Mouse (Mus musculus): Measurements from ENCODE around the gene Dnajb2. TPM values are rescaled to one million over a fixed set of nuclear protein-coding genes. Genes with fewer than 3 reads are reported as not detected.

Gene Dnajb2
- polyA plus RNA-seq, 1 experiment from 2014 or later, result 35.9 TPM

GRCm38 (mm10) chr1:75292476-75293330 is 56.5 kb downstream of the Dnajb2 start:
- H3K9ac ChIP-seq (replicated peaks; ENCODE audit: low read depth, low read length), result no peak overlapping the region
- H3K4me1 ChIP-seq (ENCODE audit: control insufficient read depth, insufficient read depth, low read length), result peaks cover 22% of the 10 kb centered on the region
- no peak overlapping the region for H3K27ac ChIP-seq (ENCODE audit: low read depth, low read length)
- no peak overlapping the region for H3K4me3 ChIP-seq (ENCODE audit: low read depth, low read length)
- H3K27me3 ChIP-seq (ENCODE audit: control insufficient read depth, insufficient read depth, low read length), result no peaks in the 10 kb centered on the region
- H3K36me3 ChIP-seq (ENCODE audit: control insufficient read depth, insufficient read depth, low read length), result no peaks in the 10 kb centered on the region
- H3K9me3 ChIP-seq (ENCODE audit: control insufficient read depth, low read length), result no peaks in the 10 kb centered on the region
- no peak for ATAC-seq (ENCODE audit: low read depth)
- WGBS, result 63% methylated on average over 12 of the region's 12 CpGs
- no peak overlapping the region for H3K4me2 ChIP-seq (ENCODE audit: low read depth, low read length)

DNA sequence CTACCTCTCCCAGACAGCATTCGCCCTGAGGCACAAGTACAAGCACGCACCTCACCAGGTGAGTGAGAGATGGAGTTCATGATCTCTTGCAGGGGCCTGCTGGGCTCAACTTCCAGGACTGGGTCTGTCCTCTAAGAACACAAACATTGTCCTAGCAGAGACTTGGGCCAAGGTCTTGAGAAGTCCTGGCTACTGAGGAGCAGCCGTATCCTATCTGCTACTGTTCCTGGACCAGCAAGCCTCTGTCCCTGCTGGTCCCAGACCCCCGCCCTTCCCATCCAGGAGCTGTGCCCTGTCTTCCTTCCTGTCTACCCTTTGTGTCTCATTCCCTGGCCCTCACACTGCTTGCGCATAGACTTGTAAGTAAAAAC is 57.1 kb downstream of the Dnajb2 start:
- Histone ChIP-seq H3K4me3 (ENCODE audit: low read depth, low read length) (no peak overlapping the region), H3K36me3 (ENCODE audit: control insufficient read depth, insufficient read depth, low read length) (no peaks in the 10 kb centered on the region), H3K27me3 (ENCODE audit: control insufficient read depth, insufficient read depth, low read length) (no peaks in the 10 kb centered on the region), H3K27ac (ENCODE audit: low read depth, low read length) (no peak overlapping the region), H3K4me1 (ENCODE audit: control insufficient read depth, insufficient read depth, low read length) (peaks cover 21% of the 10 kb centered on the region), H3K9me3 (ENCODE audit: control insufficient read depth, low read length) (no peaks in the 10 kb centered on the region), H3K4me2 (ENCODE audit: low read depth, low read length) (no peak overlapping the region), H3K9ac (replicated peaks; ENCODE audit: low read depth, low read length) (no peak overlapping the region)
- no peak for ATAC-seq (ENCODE audit: low read depth)
- WGBS, result 83% methylated on average over 5 of the region's 5 CpGs

DNA sequence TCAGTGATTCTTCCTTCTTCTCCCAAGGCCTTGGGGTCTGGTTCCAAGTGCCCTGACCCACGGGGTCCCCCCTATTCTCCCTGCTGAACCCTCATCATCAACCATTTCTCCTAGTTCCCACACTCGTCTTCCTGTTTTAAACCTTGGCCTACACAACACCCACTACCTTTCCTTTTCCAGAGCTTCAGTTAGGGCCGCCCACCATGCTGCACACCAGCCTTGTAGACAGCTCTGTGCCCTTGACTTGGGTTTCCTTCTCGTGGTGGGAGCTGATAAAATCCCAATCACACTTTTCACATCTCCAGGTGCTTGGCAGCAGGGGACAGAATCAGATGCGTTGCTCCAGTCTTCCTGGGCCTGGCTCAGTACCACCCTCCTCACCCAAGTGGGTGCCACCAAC is 58.1 kb downstream of the Dnajb2 start:
- Histone ChIP-seq H3K4me1 (ENCODE audit: control insufficient read depth, insufficient read depth, low read length) (peaks cover 11% of the 10 kb centered on the region), H3K27me3 (ENCODE audit: control insufficient read depth, insufficient read depth, low read length) (no peaks in the 10 kb centered on the region), H3K36me3 (ENCODE audit: control insufficient read depth, insufficient read depth, low read length) (no peaks in the 10 kb centered on the region), H3K9me3 (ENCODE audit: control insufficient read depth, low read length) (no peaks in the 10 kb centered on the region), H3K9ac (replicated peaks; ENCODE audit: low read depth, low read length) (no peak overlapping the region), H3K27ac (ENCODE audit: low read depth, low read length) (no peak overlapping the region), H3K4me2 (ENCODE audit: low read depth, low read length) (no peak overlapping the region), H3K4me3 (ENCODE audit: low read depth, low read length) (no peak overlapping the region)
- ATAC-seq (ENCODE audit: low read depth), result no peak
- 82% methylated on average over 5 of the region's 5 CpGs for whole genome bisulfite sequencing

Small RNA genes within 50 kb of the gene (microRNA-seq; reads per million reads assigned to microRNA genes)
- not detected for gene Gm27943

Other genes starting within 250 kb of the Dnajb2 start
- gene Nhej1, start 111.2 kb upstream of the Dnajb2 start, polyA plus RNA-seq (2014; fragmentation: Nextera tagmentation; extraction: Ambion mirVana), result 6.1 and 7.4 TPM in 2 replicates
- 0.39 TPM in 1 of 2 replicates, not detected in the other for gene Slc23a3, start 102.5 kb upstream of the Dnajb2 start, polyA plus RNA-seq (2014; fragmentation: Nextera tagmentation; extraction: Ambion mirVana)
- gene Cnppd1, start 93.7 kb upstream of the Dnajb2 start, polyA plus RNA-seq (2014; fragmentation: Nextera tagmentation; extraction: Ambion mirVana), result 44.4 and 47.6 TPM in 2 replicates
- gene Retreg2, start 93.6 kb upstream of the Dnajb2 start, polyA plus RNA-seq (2014; fragmentation: Nextera tagmentation; extraction: Ambion mirVana), result 146 and 152 TPM in 2 replicates
- gene Zfand2b, start 67.8 kb upstream of the Dnajb2 start, polyA plus RNA-seq (2014; fragmentation: Nextera tagmentation; extraction: Ambion mirVana), result 33.1 and 36.5 TPM in 2 replicates
- gene Abcb6, start 56.0 kb upstream of the Dnajb2 start, polyA plus RNA-seq (2014; fragmentation: Nextera tagmentation; extraction: Ambion mirVana), result 38.3 and 49.1 TPM in 2 replicates
- 20.0 and 20.2 TPM in 2 replicates for gene Ankzf1, start 44.3 kb upstream of the Dnajb2 start, polyA plus RNA-seq (2014; fragmentation: Nextera tagmentation; extraction: Ambion mirVana)
- 50.5 and 51.3 TPM in 2 replicates for gene Atg9a, start 44.2 kb upstream of the Dnajb2 start, polyA plus RNA-seq (2014; fragmentation: Nextera tagmentation; extraction: Ambion mirVana)
- 15.6 and 17.3 TPM in 2 replicates for gene Glb1l, start 25.6 kb upstream of the Dnajb2 start, polyA plus RNA-seq (2014; fragmentation: Nextera tagmentation; extraction: Ambion mirVana)
- 125 and 129 TPM in 2 replicates for gene Stk16, start 25.6 kb upstream of the Dnajb2 start, polyA plus RNA-seq (2014; fragmentation: Nextera tagmentation; extraction: Ambion mirVana)
- gene Tuba4a, start 16.5 kb upstream of the Dnajb2 start, polyA plus RNA-seq (2014; fragmentation: Nextera tagmentation; extraction: Ambion mirVana), result 13.9 and 20.6 TPM in 2 replicates
- not detected in 2 replicates for gene A630095N17Rik, start 4.3 kb upstream of the Dnajb2 start, polyA plus RNA-seq (2014; fragmentation: Nextera tagmentation; extraction: Ambion mirVana)
- 25.4 and 27.4 TPM in 2 replicates for gene Ptprn, start 28.1 kb downstream of the Dnajb2 start, polyA plus RNA-seq (2014; fragmentation: Nextera tagmentation; extraction: Ambion mirVana)
- gene Resp18, start 42.0 kb downstream of the Dnajb2 start, polyA plus RNA-seq (2014; fragmentation: Nextera tagmentation; extraction: Ambion mirVana), result 193 and 254 TPM in 2 replicates
- gene Dnpep, start 81.6 kb downstream of the Dnajb2 start, polyA plus RNA-seq (2014; fragmentation: Nextera tagmentation; extraction: Ambion mirVana), result 139 and 145 TPM in 2 replicates
- gene Des, start 123.9 kb downstream of the Dnajb2 start, polyA plus RNA-seq (2014; fragmentation: Nextera tagmentation; extraction: Ambion mirVana), result 1.1 TPM in 2 replicates
- gene Speg, start 138.9 kb downstream of the Dnajb2 start, polyA plus RNA-seq (2014; fragmentation: Nextera tagmentation; extraction: Ambion mirVana), result 19.5 and 20.8 TPM in 2 replicates
- gene Gmppa, start 199.5 kb downstream of the Dnajb2 start, polyA plus RNA-seq (2014; fragmentation: Nextera tagmentation; extraction: Ambion mirVana), result 58.6 and 64.5 TPM in 2 replicates
- gene Asic4, start 214.0 kb downstream of the Dnajb2 start, polyA plus RNA-seq (2014; fragmentation: Nextera tagmentation; extraction: Ambion mirVana), result 4.7 and 6.9 TPM in 2 replicates
- 44.7 and 45.4 TPM in 2 replicates for gene Chpf, start 242.9 kb downstream of the Dnajb2 start, polyA plus RNA-seq (2014; fragmentation: Nextera tagmentation; extraction: Ambion mirVana)
- 34.0 and 38.3 TPM in 2 replicates for gene Tmem198, start 243.1 kb downstream of the Dnajb2 start, polyA plus RNA-seq (2014; fragmentation: Nextera tagmentation; extraction: Ambion mirVana)

Data from neural tube, embryonic 14.5 days (tissue).